Mouse (Mus musculus) heart, postnatal 0 days (tissue): Measurements from ENCODE around the gene Natd1.

Experiments used
- CTCF ChIP-seq: IDR thresholded peaks from 2 replicates; pipeline ENCODE4 v1.5.1; 2016; ENCODE audit warnings: antibody characterized with exemption, control low read depth, low read depth
- EP300 ChIP-seq: IDR thresholded peaks from 2 replicates; pipeline ENCODE4 v1.6.1; 2016; ENCODE audit warnings: antibody characterized with exemption, low read depth

- TF ChIP-seq CTCF, result no peak
- no peak for TF ChIP-seq EP300
Observed at GRCm38 (mm10) chr11:60903661-60904061, 10.9 kb downstream of the Natd1 start.
